In the genomic region with DNA sequence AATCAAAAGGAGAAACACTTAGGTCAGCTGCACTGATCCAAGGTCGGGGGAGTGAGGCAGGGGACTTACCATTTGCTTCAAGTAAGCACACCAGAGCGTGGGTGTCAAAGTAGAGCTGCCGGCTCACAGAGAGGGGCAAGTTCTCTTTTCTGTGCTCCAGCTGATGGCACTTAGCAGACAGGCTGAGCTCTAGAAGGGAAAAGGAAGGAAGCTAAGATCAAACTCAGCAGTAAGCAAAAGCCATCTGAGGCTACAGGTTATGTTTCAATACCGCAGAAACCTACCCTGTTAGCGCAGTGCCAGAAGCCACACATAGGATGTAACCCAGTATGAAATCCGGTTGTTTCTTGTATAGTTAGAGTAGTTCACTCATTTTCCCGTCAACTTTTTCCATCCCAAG, we compare ENCODE assay signal across 15 mouse cellular contexts. TPM values are rescaled to one million over a fixed set of nuclear protein-coding genes. Genes with fewer than 3 reads are reported as not detected.
A peak's percentile ranks its signal among the peaks of the same experiment; 100 is the strongest.
DNase-seq lines count a peak whose midpoint lies in the region; ATAC-seq and TF ChIP-seq lines count a peak whose summit lies in the region.
"Had no signal": no experiment of that assay in that cellular context is flagged by ENCODE, and none has a peak within 500 bp of the region (broad histone marks: within the 10 kb centered on the region; RNA-seq: fewer than 3 reads in every experiment).

No protein-coding gene starts in this region.

- TF ChIP-seq POLR2A in bone marrow, adult 2 months (IDR thresholded peaks at IDR 0.05; ENCODE audit: borderline replicate concordance, control insufficient read depth, low read depth, low read length): no peak

- no peak overlapping the region for H3K9ac ChIP-seq in forebrain, postnatal 0 days

- no peak overlapping the region for H3K4me3 ChIP-seq in bone marrow, adult 2 months (replicated peaks; ENCODE audit: control insufficient read depth, low read depth, low read length)
- peak overlapping the region; percentile 6 for H3K4me3 ChIP-seq in megakaryocyte, embryonic 14.5 days (replicated peaks)
- H3K4me3 ChIP-seq in forebrain, postnatal 0 days (ENCODE audit: low read depth, low read length): no peak overlapping the region
- H3K4me3 ChIP-seq: forebrain, embryonic 10.5 days had no signal

- peak overlapping the region; percentile 59 for H3K27ac ChIP-seq in bone marrow, adult 2 months (ENCODE audit: control insufficient read depth, insufficient read depth, low read depth, low read length, poor library complexity)
- no peak overlapping the region for H3K27ac ChIP-seq in forebrain, postnatal 0 days (ENCODE audit: low read depth, low read length)
- H3K27ac ChIP-seq: forebrain, embryonic 10.5 days had no signal

- no peak for ATAC-seq in forebrain, postnatal 0 days
- ATAC-seq: intestine, postnatal 0 days had no signal

- peak; percentile 61 for DNase-seq in layer of hippocampus, adult 9-11 months
- DNase-seq in layer of hippocampus, adult 8-10 months (ENCODE audit: low spot score in 2 of 2): no peak
- peak; percentile 54 for DNase-seq in thymus, postnatal 14 days
- no peak for DNase-seq in forebrain, postnatal 0 days
- no peak for DNase-seq in cerebellum, postnatal 10 days
- no peak for DNase-seq in cerebellum, adult 9-10 months
- DNase-seq: cerebellum, postnatal 14 days; heart, postnatal 36 days; kidney, postnatal 4 days; liver; lung, adult 2 months had no signal

- WGBS in bone marrow, adult 2 months: 12% methylated on average over 7 of the region's 7 CpGs
- 91% methylated on average over 7 of the region's 7 CpGs for WGBS in forebrain, postnatal 0 days

- peaks cover 70% of the 10 kb centered on the region for H3K36me3 ChIP-seq in megakaryocyte, embryonic 14.5 days (replicated peaks; ENCODE audit: low read length)
- peaks cover 15% of the 10 kb centered on the region for H3K36me3 ChIP-seq in forebrain, postnatal 0 days (ENCODE audit: insufficient read depth)

- H3K4me1 ChIP-seq in bone marrow, adult 2 months (ENCODE audit: control insufficient read depth, insufficient read depth, low read length): peaks cover 8% of the 10 kb centered on the region
- H3K4me1 ChIP-seq in megakaryocyte, embryonic 14.5 days: peaks cover 70% of the 10 kb centered on the region
- H3K4me1 ChIP-seq in forebrain, postnatal 0 days (ENCODE audit: insufficient read depth): peaks cover 7% of the 10 kb centered on the region

- H3K27me3 ChIP-seq in megakaryocyte, embryonic 14.5 days (replicated peaks): no peaks in the 10 kb centered on the region
- no peaks in the 10 kb centered on the region for H3K27me3 ChIP-seq in forebrain, postnatal 0 days (ENCODE audit: insufficient read depth, low read length)

- TF ChIP-seq CTCF in bone marrow, adult 2 months (IDR thresholded peaks at IDR 0.05; ENCODE audit: control insufficient read depth, insufficient read depth, low read length): no peak
- no peak for TF ChIP-seq CTCF in forebrain, postnatal 0 days (IDR thresholded peaks at IDR 0.05; ENCODE audit: low read depth)

- no peak overlapping the region for H3K4me2 ChIP-seq in forebrain, postnatal 0 days (ENCODE audit: low read depth)

- 0 out of 2 replicates have a peak, but pooled peaks cover 2% of the 10 kb centered on the region for H3K9me3 ChIP-seq in megakaryocyte, embryonic 14.5 days
- H3K9me3 ChIP-seq in forebrain, postnatal 0 days (ENCODE audit: low read length): no peaks in the 10 kb centered on the region

RNA-seq across cellular contexts. Expression of a gene that starts 5.2 kb away (rescaled TPM):
- 10 to 100 TPM; 21.4 to 34.0 (median 27.0) TPM for total RNA-seq in layer of hippocampus, adult 8-10 months (2022)
- 11.4 and 13.5 TPM in 2 replicates for polyA plus RNA-seq in bone marrow, adult 2 months (2011; ENCODE audit: insufficient read depth, insufficient read length, low replicate concordance, missing spikeins)
- 7.8 and 17.5 TPM in 2 replicates for polyA plus RNA-seq in megakaryocyte, embryonic 14.5 days (2012; ENCODE audit: insufficient read depth, low replicate concordance)
- 7.2 and 9.8 TPM in 2 replicates for total RNA-seq in forebrain, postnatal 0 days (2014; rRNA removed)
- 6.5 and 8.6 TPM in 2 replicates for polyA plus RNA-seq in forebrain, postnatal 0 days (2015; fragmentation: Nextera tagmentation; extraction: Ambion mirVana)

Comparison
In these comparisons a context has a peak if more than half of its experiments do, and no peak if none do; other contexts are left out.
1. DNase-seq: peak in layer of hippocampus, adult 9-11 months (single experiment) and thymus, postnatal 14 days (single experiment); none in layer of hippocampus, adult 8-10 months (0 of 2), forebrain, postnatal 0 days (single experiment), cerebellum, postnatal 10 days (0 of 2) and cerebellum, adult 9-10 months (single experiment).